Mouse (Mus musculus) E14TG2a.4 (cell line): ENCODE measurements around the gene Csrp1.

Source experiments
- CTCF ChIP-seq: conservative IDR thresholded peaks from 2 replicates; pipeline ENCODE4 v1.5.1; 2014; ENCODE audit warnings: low read length
- NANOG ChIP-seq: IDR thresholded peaks from 2 replicates; pipeline ENCODE4 v1.6.1; 2014; ENCODE audit warnings: borderline replicate concordance, low read length, mixed read lengths
- POU5F1 ChIP-seq: IDR thresholded peaks from 2 replicates; pipeline ENCODE4 v1.6.1; 2014; ENCODE audit warnings: low read length, borderline replicate concordance

DNA sequence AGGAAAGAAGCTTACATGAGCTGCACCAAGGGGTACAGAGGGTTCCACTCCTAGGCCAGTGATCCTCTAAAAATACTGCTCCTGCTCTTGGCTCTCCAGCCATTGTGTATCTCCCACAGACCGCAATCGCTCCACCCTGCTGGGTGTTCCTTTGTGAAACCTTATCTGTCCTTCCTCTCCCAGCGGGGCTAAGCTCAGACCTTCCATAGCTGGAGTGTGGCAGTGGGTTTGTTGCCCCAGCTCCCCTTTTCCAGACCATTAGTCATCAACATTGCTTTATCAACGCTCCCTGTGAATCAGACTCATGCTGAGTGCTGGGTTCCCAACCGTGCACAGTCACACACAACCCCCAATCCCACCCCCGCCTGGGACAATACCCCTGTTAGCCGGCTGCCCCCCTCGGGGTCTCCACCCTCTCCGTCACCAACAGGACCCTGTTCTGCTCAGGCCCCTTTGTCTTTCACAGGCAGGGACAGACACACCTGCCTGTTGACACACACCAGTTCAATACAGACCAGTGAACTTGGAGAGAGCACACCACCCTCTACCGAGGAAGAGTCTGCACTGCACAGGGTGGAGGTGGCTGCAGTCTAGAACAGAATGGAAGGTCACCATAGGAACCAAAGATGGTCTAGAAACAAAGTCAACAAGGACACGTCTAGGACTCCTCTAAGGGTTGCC is 44.3 kb upstream of the Csrp1 start:
- TF ChIP-seq CTCF = peak; percentile 51
- TF ChIP-seq POU5F1 = no peak
- TF ChIP-seq NANOG = peak; percentile 97
